Mouse (Mus musculus) embryonic fibroblast, embryonic 13.5 days (primary cell): ENCODE data around the gene Arhgef38.

ENCODE experiments used
- CTCF ChIP-seq: IDR thresholded peaks from 2 replicates; pipeline ENCODE4 v1.5.1; 2011; ENCODE audit warnings: mild to moderate bottlenecking, control low read depth, low read length, moderate library complexity, borderline replicate concordance; ENCODE audit not compliant: insufficient read depth
- POLR2A ChIP-seq: IDR thresholded peaks from 2 replicates; pipeline ENCODE4 v1.6.1; 2011; ENCODE audit warnings: low read depth, mild to moderate bottlenecking, control low read depth, low read length, moderate library complexity

DNA sequence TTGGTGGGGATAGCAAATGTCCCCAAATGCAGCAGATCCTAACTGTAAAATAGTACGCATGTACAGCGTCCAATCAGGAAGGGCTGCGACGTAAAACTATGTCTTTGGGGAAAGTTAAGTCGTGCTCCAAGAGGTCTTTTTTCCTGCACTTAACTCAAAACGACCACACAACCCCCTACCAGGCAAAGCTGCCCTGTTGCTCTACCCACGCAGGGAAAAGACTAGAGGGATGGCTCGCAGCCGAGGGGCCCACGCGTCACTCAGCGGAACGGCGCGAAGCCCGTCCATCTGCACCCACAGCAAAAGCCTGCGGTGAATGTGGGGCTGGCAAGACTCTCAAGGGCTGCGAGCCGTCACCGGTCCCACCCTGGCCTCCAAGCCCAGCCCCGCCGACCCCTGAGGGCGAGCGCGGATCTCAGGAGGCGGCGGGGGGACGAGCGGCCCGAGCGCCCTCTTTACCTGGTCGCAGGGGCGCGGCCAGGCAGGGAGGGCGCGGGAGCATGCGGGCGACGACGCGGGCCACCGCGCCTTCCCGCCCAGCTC is 143.6 kb downstream of the Arhgef38 start:
- peak; percentile 22 for TF ChIP-seq POLR2A
- no peak for TF ChIP-seq CTCF
